Mouse (Mus musculus) small intestine, adult 2 months (tissue): ENCODE results near the gene Trim10. TPM values are rescaled to one million over a fixed set of nuclear protein-coding genes. Genes with fewer than 3 reads are reported as not detected.

Source experiments
- H3K27ac ChIP-seq: fragments of 200-500 bp; 2 replicates; pipeline ENCODE4 v1.5.1; 2012; ENCODE audit warnings: low read depth, low read length, control low read depth, inconsistent platforms; ENCODE audit not compliant: insufficient read depth
- H3K27me3 ChIP-seq: fragments of 200-500 bp; 2 replicates; pipeline ENCODE4 v1.6.1; 2012; ENCODE audit warnings: mild to moderate bottlenecking, moderate library complexity, low read length, inconsistent platforms; ENCODE audit not compliant: control insufficient read depth, insufficient read depth
- H3K36me3 ChIP-seq: fragments of 200-500 bp; 2 replicates; pipeline ENCODE4 v1.6.1; 2012; ENCODE audit warnings: mild to moderate bottlenecking, low read length, control low read depth, inconsistent platforms; ENCODE audit not compliant: control insufficient read depth, insufficient read depth
- H3K4me1 ChIP-seq: fragments of 200-500 bp; 2 replicates; pipeline ENCODE4 v1.6.1; 2012; ENCODE audit warnings: low read length, inconsistent platforms, mixed read lengths; ENCODE audit not compliant: control insufficient read depth, insufficient read depth, insufficient read length
- H3K4me3 ChIP-seq: fragments of 200-500 bp; 2 replicates; pipeline ENCODE4 v1.5.1; 2012; ENCODE audit warnings: low read depth, mild to moderate bottlenecking, control low read depth, inconsistent platforms, low read length, moderate library complexity
- CTCF ChIP-seq: fragments of 200-500 bp; IDR thresholded peaks from 2 replicates; pipeline ENCODE4 v1.5.1; 2012; ENCODE audit warnings: low read depth, mild to moderate bottlenecking, control low read depth, inconsistent platforms, low read length, moderate library complexity, mixed read lengths; ENCODE audit not compliant: insufficient replicate concordance, insufficient read length; ENCODE audit errors: extremely low read depth
- POLR2A ChIP-seq: fragments of 200-500 bp; IDR thresholded peaks from 2 replicates; pipeline ENCODE4 v1.6.1; 2012; ENCODE audit warnings: low read depth, mild to moderate bottlenecking, control low read depth, inconsistent platforms, low read length, moderate library complexity
- WGBS: fragments of 180-500 bp; shearing (Covaris S2); methylation state at CpG from one replicate; pipeline ENCODE4 v1.1.7; 2018; 5-methylcytosine and 5-hydroxymethylcytosine counted together
- polyA plus RNA-seq: library from polyadenylated mRNA; depleted of rRNA; stranded (reverse); fragments of >200 nt; gene quantifications from 2 replicates; pipeline ENCODE4 v1.2.3, GENCODE M21; 2012

Gene Trim10
- polyA plus RNA-seq, 1 experiment, result not detected

DNA sequence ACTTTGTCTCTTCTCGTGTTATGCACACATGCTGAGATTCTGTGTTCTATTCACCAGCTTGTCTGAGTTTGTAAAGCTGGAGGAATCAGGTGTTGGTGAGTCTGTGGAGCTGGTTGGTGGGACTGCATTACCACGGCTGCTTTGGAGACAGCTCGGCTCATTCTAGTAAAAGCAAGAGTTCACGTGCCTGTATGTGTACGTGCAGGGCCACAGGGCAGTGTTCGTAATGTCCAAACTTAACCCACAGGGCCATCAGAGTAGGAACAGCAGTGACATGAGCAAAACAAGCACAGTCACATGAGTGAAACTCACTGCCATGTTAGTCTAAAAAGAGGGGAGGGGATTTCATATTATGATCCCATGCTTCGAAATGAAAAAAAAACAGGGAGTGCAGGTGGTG is 25.7 kb upstream of the Trim10 start:
- Histone ChIP-seq H3K4me1 (peaks cover 22% of the 10 kb centered on the region), H3K27ac (peak overlapping the region; percentile 49; the same call in 1 of the 2 replicates), H3K36me3 (peaks cover 17% of the 10 kb centered on the region), H3K27me3 (no peaks in the 10 kb centered on the region), H3K4me3 (no peak overlapping the region)
- 77% methylated on average over 7 of the region's 7 CpGs for WGBS
- no peak for TF ChIP-seq CTCF
- TF ChIP-seq POLR2A, result no peak

DNA sequence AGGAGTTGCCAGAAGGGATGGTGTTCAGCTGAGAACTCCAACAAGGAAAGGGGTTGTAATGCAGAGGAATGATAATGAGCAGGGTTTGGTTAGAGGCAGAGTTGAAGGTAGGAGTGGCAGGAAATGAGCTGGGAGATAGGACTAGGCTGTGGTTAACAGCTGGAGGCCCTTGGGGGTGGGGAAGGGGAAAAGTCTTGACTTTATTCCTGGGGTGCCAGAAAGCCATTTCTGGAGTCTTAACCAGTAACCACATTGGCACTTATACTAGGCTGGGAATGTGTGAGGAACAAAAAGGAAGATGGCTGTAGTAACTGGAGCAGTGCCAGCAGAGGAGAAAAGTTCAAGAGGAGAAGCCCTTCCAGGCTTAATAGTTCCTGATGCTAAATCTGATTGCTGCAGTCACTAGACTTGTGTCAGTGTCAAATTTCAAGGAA is 25.1 kb upstream of the Trim10 start:
- H3K4me3 ChIP-seq, result no peak overlapping the region
- H3K27me3 ChIP-seq, result no peaks in the 10 kb centered on the region
- H3K27ac ChIP-seq, result peak overlapping the region; percentile 49
- H3K4me1 ChIP-seq, result peaks cover 21% of the 10 kb centered on the region
- TF ChIP-seq CTCF, result no peak
- TF ChIP-seq POLR2A, result no peak
- H3K36me3 ChIP-seq, result peaks cover 14% of the 10 kb centered on the region

DNA sequence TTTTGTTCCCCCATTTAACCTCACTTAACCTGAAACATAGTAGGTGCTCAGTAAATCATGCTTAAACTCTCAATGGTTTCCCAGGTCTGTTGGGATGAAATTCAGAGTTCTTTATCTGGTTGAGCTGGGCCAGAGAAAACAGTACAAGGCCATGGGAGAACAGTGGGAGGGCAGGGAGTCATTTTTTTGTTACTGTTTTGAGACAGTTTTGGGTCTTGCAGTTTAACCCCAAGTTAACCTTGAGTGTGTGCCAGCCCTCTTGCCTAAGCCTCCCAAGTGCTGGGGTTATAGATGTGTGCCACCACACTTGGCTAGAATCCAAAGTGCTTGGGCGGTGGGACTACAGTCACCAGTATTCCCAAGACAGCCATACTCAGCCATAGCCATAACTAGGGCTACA is 24.6 kb upstream of the Trim10 start:
- H3K4me3 ChIP-seq, result no peak overlapping the region
- WGBS, result 54% methylated on average over 1 of the region's 1 CpGs
- TF ChIP-seq CTCF (no peak), POLR2A (no peak)
- peaks cover 14% of the 10 kb centered on the region for H3K36me3 ChIP-seq
- peaks cover 21% of the 10 kb centered on the region for H3K4me1 ChIP-seq
- H3K27me3 ChIP-seq, result no peaks in the 10 kb centered on the region
- H3K27ac ChIP-seq, result peak overlapping the region; percentile 9; the same call in 1 of the 2 replicates

DNA sequence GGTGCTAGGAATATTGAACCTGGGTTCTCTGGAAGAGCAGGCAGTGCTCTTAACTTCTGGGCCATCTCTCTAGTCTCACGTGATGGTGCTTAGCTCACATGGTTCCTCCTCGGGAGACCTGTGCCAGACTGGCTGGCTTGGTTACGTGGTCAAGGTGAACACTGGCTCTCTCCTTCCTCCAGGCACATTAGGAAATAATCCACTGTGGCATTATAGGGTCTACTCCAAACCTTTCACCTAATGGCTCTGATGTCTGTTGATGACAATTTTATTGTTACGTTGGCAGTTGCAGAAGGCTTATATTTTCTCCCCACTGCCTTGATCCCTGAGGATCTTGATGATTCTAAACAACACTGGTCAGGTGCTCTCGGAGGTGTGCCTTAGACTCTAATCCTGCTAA is 20.5 kb upstream of the Trim10 start:
- no peak for TF ChIP-seq CTCF
- no peak for TF ChIP-seq POLR2A

DNA sequence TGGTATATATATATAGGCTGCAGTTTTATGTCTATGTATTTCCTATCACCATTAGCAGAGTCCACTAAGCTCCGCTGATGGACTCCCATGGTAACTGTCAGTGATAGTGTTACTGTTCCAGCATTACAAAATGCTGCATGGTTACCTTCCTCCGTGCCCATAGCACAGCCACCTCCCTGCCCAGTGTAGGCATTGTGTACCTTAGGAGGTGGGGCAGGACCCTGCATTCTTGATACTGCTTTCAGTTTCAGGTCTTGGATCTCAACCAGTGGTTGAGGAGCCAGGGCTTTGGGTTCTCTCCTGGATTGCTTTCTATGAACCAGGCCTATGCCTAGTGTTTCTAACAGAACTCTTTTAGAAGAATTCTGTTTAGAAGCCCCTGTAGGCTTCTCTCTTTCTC is 19.4 kb upstream of the Trim10 start:
- peaks cover 48% of the 10 kb centered on the region for H3K36me3 ChIP-seq

More for the DNA sequence above, 20.5 kb upstream of the Trim10 start:
- WGBS, result 66% methylated on average over 5 of the region's 5 CpGs
- peaks cover 32% of the 10 kb centered on the region for H3K4me1 ChIP-seq
- H3K36me3 ChIP-seq, result peaks cover 39% of the 10 kb centered on the region
- no peak overlapping the region for H3K27ac ChIP-seq
- H3K4me3 ChIP-seq, result no peak overlapping the region
- no peaks in the 10 kb centered on the region for H3K27me3 ChIP-seq

DNA sequence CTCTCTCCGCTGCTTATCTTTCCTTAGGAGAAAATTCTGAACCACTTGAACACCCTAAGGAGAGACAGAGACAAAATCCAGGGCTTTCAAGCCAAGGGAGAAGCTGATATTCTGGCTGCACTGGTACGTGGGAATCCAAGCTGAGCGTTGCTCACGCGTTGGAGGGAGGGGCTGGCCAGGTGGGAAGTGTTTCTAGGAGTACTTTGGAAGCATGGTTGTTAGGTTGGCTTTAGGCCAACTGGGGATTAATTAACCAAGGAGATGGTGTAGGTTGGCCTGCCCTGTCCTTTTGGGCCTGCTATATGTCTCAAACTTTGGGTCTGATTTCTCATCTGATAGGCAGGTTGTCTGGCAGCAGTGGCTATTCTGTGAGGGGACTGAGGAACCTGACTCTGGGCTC is 18.2 kb upstream of the Trim10 start:
- TF ChIP-seq POLR2A (no peak), CTCF (no peak)
- Histone ChIP-seq H3K27ac (peak overlapping the region; percentile 42; the same call in 1 of the 2 replicates), H3K4me3 (no peak overlapping the region), H3K36me3 (peaks cover 57% of the 10 kb centered on the region), H3K4me1 (peaks cover 18% of the 10 kb centered on the region), H3K27me3 (no peaks in the 10 kb centered on the region)
- WGBS, result 35% methylated on average over 5 of the region's 5 CpGs

More for the DNA sequence above, 19.4 kb upstream of the Trim10 start:
- no peak overlapping the region for H3K4me3 ChIP-seq
- no peak for TF ChIP-seq CTCF
- no peak for TF ChIP-seq POLR2A
- peaks cover 22% of the 10 kb centered on the region for H3K4me1 ChIP-seq
- H3K27ac ChIP-seq, result no peak overlapping the region; the same call in 1 of the 2 replicates
- H3K27me3 ChIP-seq, result no peaks in the 10 kb centered on the region
- 30% methylated on average over 2 of the region's 2 CpGs for WGBS

DNA sequence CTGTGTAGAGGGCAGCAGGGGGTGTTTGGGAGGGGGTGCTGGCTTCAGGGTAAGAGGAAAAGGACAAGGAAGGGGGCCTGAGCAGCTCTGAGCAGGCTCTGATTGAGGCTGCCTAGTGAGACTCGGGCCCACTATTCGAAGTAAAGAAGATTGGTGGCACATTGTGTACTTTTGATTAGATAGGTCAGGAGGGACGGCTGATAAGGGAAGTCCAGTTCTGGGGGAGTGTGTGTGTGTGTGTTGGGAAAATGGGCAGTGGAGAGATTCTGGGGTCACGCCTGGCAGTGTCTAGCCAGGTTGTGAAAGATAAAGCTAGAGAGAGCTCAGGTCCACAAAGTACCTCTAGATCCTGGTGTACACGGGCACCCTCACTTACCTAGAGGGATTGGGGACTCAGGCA is 17.7 kb upstream of the Trim10 start:
- TF ChIP-seq CTCF (no peak), POLR2A (no peak)
- H3K36me3 ChIP-seq, result peaks cover 58% of the 10 kb centered on the region
- 38% methylated on average over 5 of the region's 5 CpGs for WGBS
- no peak overlapping the region for H3K4me3 ChIP-seq
- peaks cover 18% of the 10 kb centered on the region for H3K4me1 ChIP-seq
- no peaks in the 10 kb centered on the region for H3K27me3 ChIP-seq
- peak overlapping the region; percentile 20; the same call in 1 of the 2 replicates for H3K27ac ChIP-seq
